In the genomic region with DNA sequence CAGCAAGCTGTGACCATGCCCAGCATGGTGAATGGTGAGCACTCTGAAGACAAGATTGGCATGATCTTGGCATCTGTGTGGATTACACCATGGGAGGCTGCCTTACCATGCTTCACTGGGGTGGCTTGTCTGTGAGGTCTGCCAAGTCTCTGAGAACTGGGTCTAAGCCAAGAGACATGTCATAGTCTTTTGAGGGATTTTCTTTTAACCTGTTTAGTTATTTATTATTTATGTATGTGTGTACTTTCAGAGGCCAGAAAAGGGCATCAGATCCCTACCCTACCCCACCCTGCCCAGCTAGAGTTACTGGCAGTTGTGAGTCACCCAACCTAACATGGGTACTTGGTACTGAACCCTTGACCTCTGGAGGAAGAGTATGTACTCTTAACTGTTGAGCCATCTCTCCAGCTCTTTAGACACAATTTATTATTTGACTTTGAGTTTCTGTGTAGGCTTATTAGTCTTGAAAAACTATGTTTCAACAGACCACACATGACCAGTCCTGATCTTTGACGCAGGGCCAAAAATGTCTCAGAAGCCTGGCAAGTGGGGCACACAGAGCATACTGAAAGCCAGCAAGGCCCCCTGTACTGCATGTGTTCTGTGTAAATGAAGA, we compare ENCODE assay signal across 10 mouse cellular contexts. TPM values are rescaled to one million over a fixed set of nuclear protein-coding genes. Genes with fewer than 3 reads are reported as not detected.
DNase-seq lines count a peak whose midpoint lies in the region; ATAC-seq lines count a peak whose summit lies in the region.
"Had no signal": no experiment of that assay in that cellular context is flagged by ENCODE, and none has a peak within 500 bp of the region (broad histone marks: within the 10 kb centered on the region; RNA-seq: fewer than 3 reads in every experiment).

No protein-coding gene starts in this region.

- H3K27me3 ChIP-seq in midbrain, embryonic 15.5 days (replicated peaks): no peaks in the 10 kb centered on the region
- H3K27me3 ChIP-seq in midbrain, embryonic 10.5 days (ENCODE audit: low read depth, poor library complexity, severe bottlenecking): no peaks in the 10 kb centered on the region

- no peak overlapping the region for H3K4me3 ChIP-seq in midbrain, embryonic 15.5 days
- H3K4me3 ChIP-seq in midbrain, embryonic 10.5 days: no peak overlapping the region

- ATAC-seq in midbrain, embryonic 15.5 days (replicated peaks): 0 out of 2 replicates have a peak, but pooled peaks have one; percentile 52
- ATAC-seq in monocyte, adult 5-6 weeks (replicated peaks; ENCODE audit: insufficient number of reproducible peaks, low FRiP score, low TSS enrichment, poor library complexity, severe bottlenecking): no peak

- H3K36me3 ChIP-seq in midbrain, embryonic 15.5 days (replicated peaks): no peaks in the 10 kb centered on the region
- no peaks in the 10 kb centered on the region for H3K36me3 ChIP-seq in midbrain, embryonic 10.5 days

- peak; percentile 78 for DNase-seq in heart, adult 11 months
- no peak for DNase-seq in heart, adult 8-10 months (ENCODE audit: low spot score)
- DNase-seq in midbrain, embryonic 10.5 days (ENCODE audit: low spot score): no peak
- peak; percentile 78 for DNase-seq in cerebellum, adult 9-11 months
- peak; percentile 93 for DNase-seq in skeletal muscle tissue, adult 2 months (ENCODE audit: low read depth, low spot score)
- DNase-seq in frontal cortex, postnatal 36 days (ENCODE audit: low spot score in 2 of 2): no peak
- DNase-seq: embryo, embryonic 11 days had no signal

- no peaks in the 10 kb centered on the region for H3K4me1 ChIP-seq in midbrain, embryonic 15.5 days
- no peaks in the 10 kb centered on the region for H3K4me1 ChIP-seq in midbrain, embryonic 10.5 days

- WGBS in midbrain, embryonic 15.5 days: 100% methylated on average over 1 of the region's 1 CpGs
- 93% methylated on average over 1 of the region's 1 CpGs for WGBS in midbrain, embryonic 10.5 days

- H3K9me3 ChIP-seq in midbrain, embryonic 15.5 days: no peaks in the 10 kb centered on the region
- no peaks in the 10 kb centered on the region for H3K9me3 ChIP-seq in midbrain, embryonic 10.5 days (replicated peaks)

- no peak overlapping the region for H3K27ac ChIP-seq in midbrain, embryonic 15.5 days
- H3K27ac ChIP-seq in midbrain, embryonic 10.5 days (replicated peaks): no peak overlapping the region
- H3K27ac ChIP-seq: liver, embryonic 14.5 days had no signal

- H3K4me2 ChIP-seq in midbrain, embryonic 15.5 days: no peak overlapping the region

- no peak overlapping the region for H3K9ac ChIP-seq in midbrain, embryonic 15.5 days
- H3K9ac ChIP-seq: liver, embryonic 14.5 days had no signal

RNA-seq across cellular contexts. Expression of gene Tbc1d1, which starts 40.3 kb away (rescaled TPM):
- total RNA-seq in heart, adult 8-10 months (2022): 10 to 100 TPM; 11.1 to 15.7 (median 13.5) TPM
- polyA plus RNA-seq in midbrain, embryonic 15.5 days (2015; fragmentation: Nextera tagmentation; extraction: Ambion mirVana): 9.5 and 10.5 TPM in 2 replicates
- polyA plus RNA-seq in midbrain, embryonic 10.5 days (2016; fragmentation: Nextera tagmentation; extraction: Ambion mirVana): 22.2 and 22.4 TPM in 2 replicates
- 61.0 to 74.1 TPM (median 62.6 TPM) in 3 replicates for total RNA-seq in monocyte, adult 5-6 weeks (2017)

Comparison
In these comparisons a context has a peak if more than half of its experiments do, and no peak if none do; other contexts are left out.
1. DNase-seq: peak in heart, adult 11 months (single experiment), cerebellum, adult 9-11 months (single experiment) and skeletal muscle tissue, adult 2 months (single experiment); none in heart, adult 8-10 months (single experiment), midbrain, embryonic 10.5 days (single experiment) and frontal cortex, postnatal 36 days (0 of 2).